Mouse (Mus musculus) hindbrain, embryonic 12.5 days (tissue): ENCODE data around the gene Kat6b. TPM values are rescaled to one million over a fixed set of nuclear protein-coding genes. Genes with fewer than 3 reads are reported as not detected.

Experiments used
- ATAC-seq: fragments of 200-750 bp; cut with Nextera tagmentation; 2 replicates; pipeline ENCODE4 v1.8.0; 2017; ENCODE audit warnings: moderate TSS enrichment; ENCODE audit not compliant: low FRiP score
- H3K27ac ChIP-seq: fragments of 300-500 bp; sonication (generic); 2 replicates; pipeline ENCODE4 v1.5.1; 2016; ENCODE audit warnings: mild to moderate bottlenecking
- H3K27me3 ChIP-seq: fragments of 300-500 bp; sonication (generic); 2 replicates; pipeline ENCODE4 v1.6.1; 2016; ENCODE audit warnings: mild to moderate bottlenecking
- H3K36me3 ChIP-seq: fragments of 300-500 bp; sonication (generic); 2 replicates; pipeline ENCODE4 v1.6.1; 2016; ENCODE audit warnings: mild to moderate bottlenecking
- H3K4me1 ChIP-seq: fragments of 300-500 bp; sonication (generic); 2 replicates; pipeline ENCODE4 v1.6.1; 2016
- H3K4me2 ChIP-seq: fragments of 300-500 bp; sonication (generic); replicated peaks from 2 replicates; pipeline ENCODE4 v1.6.1; 2016; ENCODE audit warnings: mild to moderate bottlenecking
- H3K4me3 ChIP-seq: fragments of 300-500 bp; sonication (generic); 2 replicates; pipeline ENCODE4 v1.5.1; 2016; ENCODE audit warnings: mild to moderate bottlenecking
- H3K9ac ChIP-seq: fragments of 300-500 bp; sonication (generic); 2 replicates; pipeline ENCODE4 v1.6.1; 2016; ENCODE audit warnings: mild to moderate bottlenecking, moderate library complexity
- H3K9me3 ChIP-seq: fragments of 300-500 bp; sonication (generic); replicated peaks from 2 replicates; pipeline ENCODE4 v1.6.1; 2016; ENCODE audit warnings: mild to moderate bottlenecking
- WGBS: fragments of 180-500 bp; shearing (Covaris S2); methylation state at CpG from one replicate; pipeline ENCODE4 v1.1.7; 2016; 5-methylcytosine and 5-hydroxymethylcytosine counted together
- polyA plus RNA-seq: library from polyadenylated mRNA; unstranded; fragments of >200 nt; fragmentation: Nextera tagmentation; extraction: Ambion mirVana; gene quantifications from 2 replicates; pipeline ENCODE4 v1.2.1, GENCODE M21; 2016

The Kat6b gene
- polyA plus RNA-seq, 1 experiment from 2014 or later = 27.1 TPM

GRCm38 (mm10) chr14:21691070-21691469, 209.8 kb downstream of the Kat6b start:
- 0 out of 2 replicates have a peak, but pooled peaks cover 3% of the 10 kb centered on the region for H3K9me3 ChIP-seq
- no peak overlapping the region for H3K4me3 ChIP-seq
- no peak overlapping the region for H3K4me2 ChIP-seq
- 87% methylated on average over 3 of the region's 3 CpGs for WGBS
- no peaks in the 10 kb centered on the region for H3K36me3 ChIP-seq
- peaks cover 8% of the 10 kb centered on the region for H3K4me1 ChIP-seq
- no peak overlapping the region for H3K9ac ChIP-seq
- ATAC-seq = no peak
- no peak overlapping the region for H3K27ac ChIP-seq
- peaks cover 21% of the 10 kb centered on the region for H3K27me3 ChIP-seq

- Histone ChIP-seq H3K4me1 (no peaks in the 10 kb centered on the region), H3K4me3 (no peak overlapping the region), H3K9ac (no peak overlapping the region), H3K4me2 (no peak overlapping the region), H3K9me3 (0 out of 2 replicates have a peak, but pooled peaks cover 3% of the 10 kb centered on the region), H3K36me3 (no peaks in the 10 kb centered on the region), H3K27ac (no peak overlapping the region), H3K27me3 (no peaks in the 10 kb centered on the region)
- 80% methylated on average over 6 of the region's 6 CpGs for WGBS
- ATAC-seq = no peak
Measured at GRCm38 (mm10) chr14:21695020-21695419, 213.8 kb downstream of the Kat6b start.

DNA sequence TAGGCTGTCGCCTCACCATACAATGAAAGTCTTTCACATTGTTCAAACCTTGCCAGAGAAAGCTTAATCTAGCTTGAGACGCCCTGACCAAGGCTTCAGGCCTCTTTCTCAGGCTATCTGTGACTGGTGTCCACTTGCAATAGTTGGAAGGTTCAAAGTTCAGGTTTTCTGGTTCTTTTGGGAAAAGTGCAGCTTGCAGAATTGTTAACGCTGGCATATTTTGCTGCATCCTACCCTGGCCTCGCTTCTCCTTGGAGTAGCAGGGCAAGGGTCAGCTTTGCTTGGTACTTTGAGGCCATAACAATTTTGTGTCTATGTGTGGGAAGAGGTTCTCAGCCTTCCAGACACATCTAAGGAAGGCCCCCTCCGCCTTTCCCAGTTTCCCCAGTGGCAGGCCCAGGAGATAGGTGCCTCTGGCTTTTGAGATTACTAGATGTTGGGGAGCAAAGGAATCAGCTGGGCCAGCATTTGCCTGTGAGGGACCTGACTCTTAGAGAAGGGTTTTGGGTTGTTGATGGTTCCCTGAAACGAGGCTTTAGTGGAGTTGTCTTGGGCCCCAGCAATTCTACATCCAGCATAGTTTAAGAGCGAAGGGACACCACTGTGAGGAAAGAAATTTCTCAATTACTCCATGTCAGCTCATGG, 215.1 kb downstream of the Kat6b start:
- H3K27me3 ChIP-seq = no peaks in the 10 kb centered on the region
- no peak for ATAC-seq
- H3K9me3 ChIP-seq = 0 out of 2 replicates have a peak, but pooled peaks cover 3% of the 10 kb centered on the region
- H3K4me3 ChIP-seq = no peak overlapping the region
- H3K36me3 ChIP-seq = no peaks in the 10 kb centered on the region
- 79% methylated on average over 7 of the region's 7 CpGs for WGBS
- H3K27ac ChIP-seq = no peak overlapping the region
- H3K4me2 ChIP-seq = no peak overlapping the region
- no peaks in the 10 kb centered on the region for H3K4me1 ChIP-seq
- H3K9ac ChIP-seq = no peak overlapping the region

- Histone ChIP-seq H3K27me3 (no peaks in the 10 kb centered on the region), H3K27ac (no peak overlapping the region), H3K9me3 (no peaks in the 10 kb centered on the region), H3K4me2 (no peak overlapping the region), H3K4me3 (no peak overlapping the region), H3K9ac (no peak overlapping the region), H3K4me1 (peaks cover 9% of the 10 kb centered on the region), H3K36me3 (no peaks in the 10 kb centered on the region)
- ATAC-seq = no peak
- 84% methylated on average over 8 of the region's 8 CpGs for WGBS
Measured at GRCm38 (mm10) chr14:21702691-21703090, 221.5 kb downstream of the Kat6b start.

DNA sequence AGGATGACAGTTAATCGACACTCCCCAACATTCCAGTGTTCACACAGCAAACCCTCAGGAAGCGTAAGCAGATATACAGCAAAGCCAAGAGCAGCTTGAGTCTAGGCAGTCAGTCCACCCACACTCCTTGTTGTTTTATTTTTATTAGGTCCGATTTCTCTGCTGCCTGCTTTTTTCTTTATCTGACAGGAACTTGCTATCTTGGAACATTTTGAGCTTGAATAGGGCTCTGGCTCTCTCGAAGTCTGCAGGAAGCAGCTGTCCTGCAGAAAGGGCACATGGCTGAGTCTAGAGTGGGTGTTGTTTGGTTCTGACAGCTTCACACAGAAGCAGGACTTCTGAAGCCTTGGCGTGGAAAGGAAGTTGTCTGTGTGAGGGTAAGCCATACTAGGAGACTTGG, 222.0 kb downstream of the Kat6b start:
- Histone ChIP-seq H3K36me3 (no peaks in the 10 kb centered on the region), H3K9ac (no peak overlapping the region), H3K4me1 (peaks cover 9% of the 10 kb centered on the region), H3K27ac (no peak overlapping the region), H3K4me3 (no peak overlapping the region), H3K27me3 (no peaks in the 10 kb centered on the region), H3K4me2 (no peak overlapping the region), H3K9me3 (no peaks in the 10 kb centered on the region)
- ATAC-seq = no peak
- WGBS = 74% methylated on average over 5 of the region's 5 CpGs

- Histone ChIP-seq H3K27ac (no peak overlapping the region), H3K9me3 (no peaks in the 10 kb centered on the region), H3K36me3 (no peaks in the 10 kb centered on the region), H3K4me2 (no peak overlapping the region), H3K4me1 (peaks cover 9% of the 10 kb centered on the region), H3K9ac (no peak overlapping the region), H3K4me3 (no peak overlapping the region), H3K27me3 (no peaks in the 10 kb centered on the region)
- no peak for ATAC-seq
- WGBS = 93% methylated on average over 2 of the region's 2 CpGs
Measured at GRCm38 (mm10) chr14:21705462-21705861, 224.2 kb downstream of the Kat6b start.

GRCm38 (mm10) chr14:21706759-21707571, 225.7 kb downstream of the Kat6b start:
- Histone ChIP-seq H3K9ac (no peak overlapping the region), H3K4me2 (no peak overlapping the region), H3K4me1 (peaks cover 9% of the 10 kb centered on the region), H3K4me3 (no peak overlapping the region), H3K36me3 (no peaks in the 10 kb centered on the region), H3K27ac (0 out of 2 replicates have a peak overlapping the region, but pooled peaks have one; percentile 23), H3K9me3 (no peaks in the 10 kb centered on the region), H3K27me3 (no peaks in the 10 kb centered on the region)
- ATAC-seq = no peak
- WGBS = 66% methylated on average over 12 of the region's 12 CpGs

DNA sequence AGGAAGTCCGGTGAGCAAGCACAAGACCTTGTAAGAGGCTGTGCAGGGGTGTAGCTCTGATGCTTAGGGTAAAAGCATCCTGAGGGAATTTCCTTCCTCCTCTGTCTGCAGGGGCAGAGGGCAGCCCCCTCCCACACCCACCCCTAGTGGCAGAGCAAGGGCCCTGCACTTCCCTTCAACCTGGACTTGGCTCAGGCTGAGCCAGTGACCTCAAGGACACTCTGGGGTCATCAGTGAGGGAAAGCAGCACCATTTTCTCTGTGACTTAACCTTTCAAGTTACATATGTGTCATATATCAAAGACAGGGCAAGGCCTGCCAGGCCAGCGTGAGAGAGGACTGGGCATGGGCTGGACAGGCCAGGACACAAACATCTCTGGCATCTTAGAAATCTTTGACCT, 228.3 kb downstream of the Kat6b start:
- Histone ChIP-seq H3K27me3 (no peaks in the 10 kb centered on the region), H3K9me3 (no peaks in the 10 kb centered on the region), H3K4me3 (no peak overlapping the region), H3K9ac (no peak overlapping the region), H3K27ac (no peak overlapping the region), H3K36me3 (no peaks in the 10 kb centered on the region), H3K4me2 (no peak overlapping the region), H3K4me1 (peaks cover 9% of the 10 kb centered on the region)
- no peak for ATAC-seq
- 53% methylated on average over 2 of the region's 2 CpGs for WGBS

DNA sequence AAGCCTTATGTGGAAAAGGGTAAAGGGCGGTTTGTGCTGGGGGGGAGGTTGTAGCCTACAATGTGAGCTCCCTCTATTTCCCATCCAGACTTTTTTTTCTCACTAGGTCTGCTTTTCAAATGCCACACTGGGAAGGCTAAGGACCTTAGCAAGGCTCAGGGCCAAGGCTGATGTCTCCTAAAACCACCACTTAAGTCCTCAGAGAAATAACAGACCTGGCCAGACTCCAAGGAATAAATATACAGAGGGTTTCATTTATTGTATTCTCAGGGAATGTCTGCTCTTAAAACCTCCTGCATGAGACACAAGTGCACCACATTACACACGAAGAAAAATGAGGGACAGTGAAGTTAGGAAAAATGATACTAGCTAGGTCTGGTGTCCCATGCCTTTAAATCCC, 230.0 kb downstream of the Kat6b start:
- H3K27me3 ChIP-seq = no peaks in the 10 kb centered on the region
- H3K4me1 ChIP-seq = peaks cover 6% of the 10 kb centered on the region
- no peak overlapping the region for H3K4me3 ChIP-seq
- no peak overlapping the region for H3K27ac ChIP-seq
- no peaks in the 10 kb centered on the region for H3K36me3 ChIP-seq
- no peak for ATAC-seq
- H3K9me3 ChIP-seq = no peaks in the 10 kb centered on the region
- H3K9ac ChIP-seq = no peak overlapping the region
- H3K4me2 ChIP-seq = no peak overlapping the region
- 83% methylated on average over 2 of the region's 2 CpGs for WGBS

DNA sequence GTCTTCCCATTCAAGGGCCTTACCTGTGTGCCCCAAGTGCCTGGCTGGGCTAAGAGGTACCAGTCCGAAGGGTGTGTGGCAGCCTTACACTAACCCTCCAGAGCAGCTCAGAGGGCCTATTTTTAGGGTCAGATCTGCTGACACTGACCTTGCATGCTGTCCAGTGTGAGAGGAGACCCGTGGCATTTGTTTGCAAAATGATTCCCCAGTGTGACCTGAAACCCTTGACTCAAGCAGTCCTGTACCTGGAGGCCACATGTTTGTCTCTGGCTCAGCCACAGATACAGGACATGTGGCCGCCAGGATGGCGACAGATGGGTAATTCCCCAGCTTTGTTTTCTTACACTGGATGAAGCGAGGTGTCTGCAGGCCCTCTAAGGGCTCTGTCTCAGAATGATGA, 233.3 kb downstream of the Kat6b start, which contains the start of gene Dupd1:
Gene Dupd1, minus strand, starts transcription at position 91 of the 400 bp plus-strand sequence.
- WGBS = 76% methylated on average over 5 of the region's 5 CpGs
- no peaks in the 10 kb centered on the region for H3K36me3 ChIP-seq
- no peak for ATAC-seq
- H3K4me1 ChIP-seq = peaks cover 1% of the 10 kb centered on the region
- no peaks in the 10 kb centered on the region for H3K27me3 ChIP-seq
- no peak within 1 kb of the TSS for H3K4me3 ChIP-seq
- no peak within 1 kb of the TSS for H3K9ac ChIP-seq
- no peak within 1 kb of the TSS for H3K27ac ChIP-seq
- H3K9me3 ChIP-seq = no peaks in the 10 kb centered on the region
- H3K4me2 ChIP-seq = no peak within 1 kb of the TSS

GRCm38 (mm10) chr14:21719646-21720383, 238.6 kb downstream of the Kat6b start:
- Histone ChIP-seq H3K9ac (no peak overlapping the region), H3K27ac (no peak overlapping the region; the same call in 1 of the 2 replicates), H3K4me2 (no peak overlapping the region), H3K4me3 (no peak overlapping the region), H3K27me3 (no peaks in the 10 kb centered on the region; the same call in 1 of the 2 replicates), H3K4me1 (peaks cover 7% of the 10 kb centered on the region), H3K36me3 (no peaks in the 10 kb centered on the region), H3K9me3 (no peaks in the 10 kb centered on the region)
- WGBS = 46% methylated on average over 17 of the region's 17 CpGs
- no peak for ATAC-seq
